Mouse (Mus musculus) CD4-positive naive resting alpha-beta T cell, adult 76 days (primary cell): ENCODE measurements around the gene Gm8693. TPM values are rescaled to one million over a fixed set of nuclear protein-coding genes. Genes with fewer than 3 reads are reported as not detected.

Experiments
- total RNA-seq: library from RNA; stranded (reverse); gene quantifications from one replicate; pipeline ENCODE4 v1.2.4, GENCODE M21; 2023

Gene Gm8693
- total RNA-seq: not detected

DNA sequence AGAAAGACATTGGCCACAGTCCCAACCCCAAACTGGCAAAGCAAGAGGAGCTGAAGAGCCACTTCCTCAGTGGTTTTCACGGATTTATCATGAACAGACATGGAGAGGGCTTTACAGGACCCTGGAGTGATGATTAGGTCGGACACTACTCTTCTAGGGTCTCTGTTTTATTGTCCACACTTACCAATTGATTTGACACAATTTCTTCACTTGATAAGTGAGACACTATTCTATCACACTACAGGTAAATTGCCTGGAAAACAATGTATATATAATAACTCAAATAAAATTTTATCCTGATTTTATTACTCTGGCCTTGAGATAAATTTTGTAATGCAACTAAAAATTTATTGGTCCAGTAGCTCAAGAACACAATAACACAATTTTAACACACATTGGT, at the start of gene Gm8693:
Gm8693 (minus strand) TSS at position 101 of the 400 bp plus-strand sequence.

DNA sequence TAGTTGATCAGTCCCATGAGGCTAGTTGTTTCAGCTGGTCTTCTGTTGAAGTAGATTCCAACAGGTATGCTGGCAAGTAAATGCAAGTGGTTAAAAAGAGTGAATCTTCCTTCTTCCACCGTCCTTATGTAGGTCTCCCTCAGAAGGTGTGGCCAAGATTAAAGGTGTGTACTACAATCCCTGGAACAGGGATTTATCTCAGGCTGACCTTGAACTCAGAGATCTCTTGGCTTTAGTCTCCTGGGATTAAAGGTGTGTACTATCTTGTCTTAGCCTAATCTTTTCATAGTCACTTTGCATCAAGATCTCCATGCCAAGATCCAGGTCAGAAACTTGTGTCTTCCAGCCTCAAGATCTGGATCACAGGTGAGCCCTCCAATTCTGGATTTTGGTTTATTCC, 27.5 kb upstream of the Gm8693 start, which contains the start of gene Gm4567:
Gm4567 (minus strand) TSS at position 101 of the 400 bp plus-strand sequence.

DNA sequence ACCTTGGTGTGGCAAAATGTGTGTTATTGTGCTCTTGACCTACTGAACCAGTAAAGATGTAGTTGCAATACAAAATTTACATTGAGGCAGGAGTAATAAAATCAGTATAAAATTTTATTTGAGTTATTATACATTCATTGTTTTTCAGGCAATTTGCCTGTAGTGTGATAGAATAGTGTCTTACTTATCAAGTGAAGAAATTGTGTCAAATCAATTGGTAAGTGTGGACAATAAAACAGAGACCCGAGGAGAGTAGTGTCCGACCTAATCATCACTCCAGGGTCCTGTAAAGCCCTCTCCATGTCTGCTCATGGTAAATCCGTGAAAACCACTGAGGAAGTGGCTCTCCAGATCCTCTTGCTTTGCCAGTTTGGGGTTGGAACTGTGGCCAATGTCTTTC, 34.4 kb downstream of the Gm8693 start, which contains the start of gene Vmn1r155:
Vmn1r155 (plus strand) TSS at position 301 of the 400 bp plus-strand sequence.

Other genes starting within 250 kb of the Gm8693 start
- gene Gm10665, start 228.2 kb downstream of the Gm8693 start, total RNA-seq: not detected
- gene Vmn1r151, start 192.6 kb downstream of the Gm8693 start, total RNA-seq: not detected
- not detected for gene Vmn1r152, start 169.3 kb downstream of the Gm8693 start, total RNA-seq
- not detected for gene Gm8677, start 157.4 kb downstream of the Gm8693 start, total RNA-seq
- gene Gm4201, start 127.0 kb downstream of the Gm8693 start, total RNA-seq: not detected
- not detected for gene Gm4565, start 104.2 kb downstream of the Gm8693 start, total RNA-seq
- gene Vmn1r155, start 34.3 kb downstream of the Gm8693 start, total RNA-seq: not detected
- not detected for gene Gm4567, start 27.4 kb upstream of the Gm8693 start, total RNA-seq
- not detected for gene Vmn1r157, start 69.4 kb upstream of the Gm8693 start, total RNA-seq
- gene Vmn1r158, start 98.5 kb upstream of the Gm8693 start, total RNA-seq: not detected
- gene Vmn1r159, start 151.3 kb upstream of the Gm8693 start, total RNA-seq: not detected
- gene Vmn1r160, start 178.9 kb upstream of the Gm8693 start, total RNA-seq: not detected